Mouse (Mus musculus) T-cell, adult 2 months (primary cell): Measurements from ENCODE around the gene Fsd1.
"Not testable (repeated sequence)": the region's sequence is repeated elsewhere in the genome, so short reads cannot be mapped to it uniquely, and the experiment has no call there.

ENCODE experiments used
- DNase-seq: peaks from one replicate; pipeline ENCODE4 v3.0.0; 2022; ENCODE audit warnings: low spot score

The Fsd1 gene

DNA sequence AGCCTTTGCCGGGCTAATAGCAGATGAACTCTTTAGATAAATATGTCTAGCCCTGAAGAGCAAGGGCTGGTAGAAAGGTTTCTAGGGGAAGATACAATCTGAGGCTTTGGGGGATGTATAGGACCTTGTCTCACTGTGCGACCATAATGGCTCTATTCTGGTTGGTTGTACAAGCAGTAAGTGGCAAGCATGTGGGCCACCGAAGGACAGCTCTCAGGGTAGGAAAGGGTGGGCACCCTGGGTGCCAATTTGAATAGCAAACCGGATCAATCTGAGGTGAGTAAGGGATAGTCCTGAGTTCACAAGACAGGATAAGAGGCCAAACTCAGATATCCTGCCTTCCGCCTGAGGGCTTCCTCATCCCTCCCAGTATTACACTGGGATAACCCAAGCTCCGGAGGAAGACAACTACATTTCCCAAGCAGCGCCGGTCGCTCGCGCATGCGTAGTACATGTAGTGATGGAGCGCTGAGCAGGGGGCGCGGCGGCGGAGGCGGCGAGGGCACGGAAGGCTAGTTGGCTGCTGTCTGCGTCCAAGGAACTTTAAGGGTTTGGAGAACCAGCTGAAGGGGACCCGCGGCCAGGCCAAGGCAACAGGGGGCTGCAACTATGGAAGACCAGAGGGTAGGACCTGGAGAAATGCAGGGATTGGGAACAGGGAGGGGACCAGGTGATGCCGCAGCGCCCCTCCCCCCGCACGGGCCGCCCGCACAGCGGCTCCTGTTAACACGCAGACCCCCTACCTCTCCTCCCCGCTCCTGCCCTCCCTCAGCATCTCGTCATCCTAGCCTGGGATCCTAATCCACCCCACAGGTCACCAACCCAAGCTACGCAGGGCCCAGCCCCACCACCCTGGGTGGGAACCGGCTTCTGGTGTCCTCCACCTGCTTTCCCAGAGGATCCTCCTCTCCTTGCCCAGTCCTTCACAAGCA lies at the start of gene Fsd1:
Gene Fsd1 (plus strand): TSS at position 480 of the 932 bp plus-strand sequence.
- no peak for DNase-seq

DNA sequence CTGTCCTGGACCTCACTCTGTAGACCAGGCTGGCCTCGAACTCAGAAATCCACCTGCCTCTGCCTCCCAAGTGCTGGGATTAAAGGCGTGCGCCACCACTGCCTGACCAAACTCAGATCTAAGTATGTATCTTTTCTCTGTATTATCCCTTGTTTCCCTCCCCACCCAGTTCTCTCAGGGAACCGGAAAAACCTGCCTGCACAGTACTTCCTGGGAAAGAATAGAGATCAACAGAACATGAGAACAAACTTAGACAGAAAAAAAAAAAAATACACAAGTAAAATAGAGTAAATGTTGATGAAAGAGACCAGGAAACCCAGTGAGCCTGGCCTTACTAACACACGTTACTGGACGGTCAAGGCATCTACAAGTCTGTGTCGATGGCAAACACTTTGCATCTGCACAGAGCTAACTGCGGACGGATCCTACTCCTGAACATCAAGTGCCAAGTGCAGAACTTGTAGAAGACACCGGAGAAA lies 41.9 kb upstream of the Fsd1 start:
- not testable (repeated sequence) for DNase-seq

DNA sequence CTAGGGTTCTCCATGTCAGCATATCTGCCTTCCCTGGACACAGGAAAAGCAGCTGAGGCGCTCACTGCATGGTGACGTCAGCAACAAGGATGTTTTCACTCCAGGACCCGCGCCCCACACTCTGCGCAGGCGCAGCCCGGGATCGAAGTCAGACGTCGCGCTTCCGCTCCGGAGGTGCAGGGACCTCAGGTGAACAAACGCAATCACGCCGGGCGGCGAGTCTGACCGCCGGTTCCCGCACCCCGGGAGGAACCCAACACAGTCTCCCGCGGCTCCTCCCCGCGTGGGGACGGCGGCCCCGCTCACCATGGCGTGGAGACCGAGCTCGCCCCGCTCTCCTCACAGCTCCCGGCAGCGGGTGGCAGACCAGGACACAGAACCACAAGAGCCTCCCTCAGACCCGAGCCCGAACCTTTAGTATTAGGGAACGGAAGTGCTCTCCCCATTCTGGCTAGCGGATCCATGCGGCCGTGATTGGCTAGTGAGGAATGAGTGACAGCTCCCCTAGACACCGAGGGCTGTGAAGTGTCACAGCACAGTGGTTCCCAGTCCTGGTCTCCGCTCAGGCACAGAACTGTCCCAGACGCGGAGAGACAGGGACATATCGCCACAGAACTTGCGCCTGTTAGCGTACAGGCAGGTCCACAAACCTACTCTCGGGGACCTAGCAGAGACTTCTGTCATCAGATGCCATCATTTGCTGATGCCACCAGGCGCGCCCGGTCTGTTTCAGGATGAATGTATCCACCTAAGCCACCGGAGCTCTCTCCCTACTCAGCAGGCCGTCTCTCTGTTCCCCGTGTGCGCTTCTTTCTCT lies 41.2 kb upstream of the Fsd1 start:
- peak; percentile 88 for DNase-seq

DNA sequence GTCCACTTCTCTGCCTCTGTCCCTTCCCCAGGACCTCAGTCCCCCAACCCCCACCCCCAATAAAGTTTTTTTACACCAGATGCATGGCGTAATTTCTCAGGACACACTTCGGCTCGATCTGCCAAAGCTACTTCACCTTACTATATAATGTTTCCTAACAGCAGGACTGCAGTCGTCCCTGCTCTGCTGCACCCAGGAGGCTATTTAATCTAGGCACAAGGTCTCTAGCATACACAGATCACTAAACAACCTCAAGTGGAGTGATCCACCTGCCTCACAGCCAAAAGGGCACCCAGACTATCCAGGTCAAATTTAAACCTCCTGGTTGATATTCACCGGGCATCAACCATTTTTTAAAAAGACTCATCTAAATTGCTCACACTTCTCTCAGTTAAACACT lies 40.6 kb upstream of the Fsd1 start:
- no peak for DNase-seq

DNA sequence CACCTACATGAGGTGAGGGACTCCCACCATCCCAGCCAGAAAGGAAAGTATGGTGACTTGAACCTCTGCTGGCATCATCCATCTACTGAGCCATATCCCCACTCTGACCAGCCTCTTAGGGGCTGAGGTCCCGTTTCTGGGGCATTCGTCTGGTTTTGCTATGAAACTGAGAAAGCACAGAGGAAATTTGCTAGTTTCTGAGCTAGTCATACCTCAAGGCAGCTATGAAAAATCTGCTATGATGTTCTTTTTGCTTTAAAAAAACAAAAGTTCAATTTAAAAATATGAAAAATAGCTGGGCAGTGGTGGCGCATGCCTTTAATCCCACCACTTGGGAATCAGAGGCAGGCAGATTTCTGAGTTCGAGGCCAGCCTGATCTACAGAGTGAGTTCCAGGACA lies 37.7 kb upstream of the Fsd1 start:
- no peak for DNase-seq

DNA sequence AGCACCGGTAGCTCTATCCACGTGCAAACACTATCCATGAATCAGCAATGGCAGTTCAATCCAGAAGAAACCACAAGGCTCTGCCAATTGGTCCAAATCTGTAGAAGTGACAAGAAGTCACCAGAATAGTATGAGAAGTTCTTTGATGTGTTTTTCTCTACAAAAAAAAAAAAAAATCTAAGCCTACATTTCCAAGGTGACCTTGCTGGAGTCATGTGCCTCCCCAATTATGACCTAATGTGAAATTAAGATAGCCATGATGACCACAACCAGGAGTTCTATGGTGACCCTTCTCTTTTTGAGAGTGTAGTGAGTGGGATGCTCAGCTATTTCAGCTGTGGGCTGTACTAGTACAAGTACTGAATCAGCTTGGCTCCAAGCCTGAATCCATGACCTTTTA lies 36.9 kb upstream of the Fsd1 start, which contains the start of gene Zfp119b:
Gene Zfp119b (minus strand): TSS at position 101 of the 400 bp plus-strand sequence.
- DNase-seq, result no peak

DNA sequence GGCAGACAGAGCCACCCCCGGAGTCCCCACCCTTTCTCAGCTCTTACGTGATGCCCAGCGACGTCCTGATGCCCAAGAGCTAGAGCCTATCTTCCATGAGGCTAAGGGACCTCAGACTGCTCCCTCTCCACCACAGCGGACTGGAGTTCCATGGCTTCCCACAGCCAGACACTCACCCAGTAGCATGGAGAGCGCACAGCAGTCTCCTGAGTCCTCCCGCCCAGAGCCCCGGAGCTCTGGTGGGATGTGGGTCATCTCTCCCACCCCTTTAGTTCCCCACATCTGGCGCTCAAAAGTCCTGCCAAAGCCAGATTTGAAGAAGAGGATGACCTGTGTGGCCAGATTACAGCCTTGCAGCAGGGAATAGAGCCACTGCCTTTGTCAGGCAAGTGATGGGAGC lies 35.7 kb upstream of the Fsd1 start:
- DNase-seq, result no peak

DNA sequence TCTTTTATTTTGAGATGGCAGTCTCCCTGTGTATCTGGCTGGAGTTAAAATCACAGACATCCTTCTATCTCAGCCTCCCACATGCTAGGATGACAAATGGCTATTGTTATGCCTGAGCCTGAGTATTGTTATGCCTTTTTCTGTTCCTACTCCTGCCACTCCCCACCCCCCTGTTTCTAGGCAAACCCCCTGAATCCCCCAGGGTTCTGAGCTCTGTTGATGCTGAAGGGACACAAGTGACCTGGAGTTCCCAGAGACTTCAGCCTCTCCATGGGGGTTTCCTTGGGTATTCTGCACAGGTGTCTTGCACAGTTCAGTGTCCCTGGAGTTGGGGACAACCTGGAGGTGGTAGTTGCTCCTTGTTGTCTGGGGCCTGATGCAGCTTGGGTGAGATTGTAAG lies 34.3 kb upstream of the Fsd1 start:
- no peak for DNase-seq

DNA sequence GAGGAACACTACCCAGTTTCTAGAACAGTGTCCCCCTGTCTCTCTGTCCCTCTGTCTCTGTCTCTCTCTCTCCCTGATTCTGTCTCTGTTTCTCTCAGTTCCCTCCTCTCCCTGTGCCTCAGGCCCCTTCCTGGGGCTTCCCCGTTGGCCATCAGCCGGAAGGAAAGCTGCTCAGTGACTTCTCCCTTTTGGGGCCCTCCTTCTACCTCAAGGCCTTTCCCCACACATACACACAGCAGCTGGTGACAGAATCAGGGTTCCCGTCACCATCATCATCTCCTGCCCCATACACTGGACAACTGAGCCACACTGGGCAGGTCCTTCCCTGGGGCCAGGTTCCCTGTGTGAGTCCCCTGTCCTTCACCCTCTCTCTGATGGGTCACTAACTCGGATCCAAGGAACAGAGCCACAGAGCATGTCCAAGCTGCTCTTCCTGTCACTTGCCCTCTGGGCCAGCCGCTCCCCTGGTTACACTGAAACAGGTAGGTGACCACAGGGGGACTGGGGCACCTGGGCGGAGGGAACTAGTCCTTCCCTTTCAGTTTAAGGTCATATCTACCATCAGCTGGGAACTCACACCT lies 33.8 kb upstream of the Fsd1 start, which contains the start of gene Ebi3:
Gene Ebi3 (plus strand): TSS at position 194 of the 581 bp plus-strand sequence.
- no peak for DNase-seq

DNA sequence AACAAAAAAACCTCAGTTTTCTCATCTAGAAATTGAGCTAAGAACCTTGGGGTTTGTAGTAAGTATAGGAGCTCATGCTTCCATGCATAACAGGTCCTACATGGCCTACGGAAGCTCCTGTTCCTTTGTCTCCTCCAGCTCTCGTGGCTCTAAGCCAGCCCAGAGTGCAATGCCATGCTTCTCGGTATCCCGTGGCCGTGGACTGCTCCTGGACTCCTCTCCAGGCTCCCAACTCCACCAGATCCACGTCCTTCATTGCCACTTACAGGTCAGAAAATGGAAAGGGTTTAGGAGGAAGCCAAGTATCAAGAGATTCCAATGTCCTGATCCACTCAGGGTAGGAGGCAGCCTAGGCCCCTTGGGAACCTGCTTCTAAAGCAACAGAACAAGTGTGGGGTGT lies 32.6 kb upstream of the Fsd1 start:
- DNase-seq, result no peak

DNA sequence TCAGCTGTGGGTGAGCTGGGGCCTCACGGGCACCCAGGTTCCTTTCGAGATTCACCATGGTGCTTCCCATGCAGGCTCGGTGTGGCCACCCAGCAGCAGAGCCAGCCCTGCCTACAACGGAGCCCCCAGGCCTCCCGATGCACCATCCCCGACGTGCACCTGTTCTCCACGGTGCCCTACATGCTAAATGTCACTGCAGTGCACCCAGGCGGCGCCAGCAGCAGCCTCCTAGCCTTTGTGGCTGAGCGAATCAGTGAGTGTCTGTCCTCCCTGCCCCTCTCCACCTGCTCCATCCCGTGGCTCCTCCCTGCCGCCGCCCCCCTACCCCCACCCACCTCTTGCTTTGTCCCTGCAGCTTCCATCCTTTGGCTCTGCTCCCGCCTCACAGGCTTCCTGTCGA lies 32.1 kb upstream of the Fsd1 start:
- DNase-seq, result no peak

DNA sequence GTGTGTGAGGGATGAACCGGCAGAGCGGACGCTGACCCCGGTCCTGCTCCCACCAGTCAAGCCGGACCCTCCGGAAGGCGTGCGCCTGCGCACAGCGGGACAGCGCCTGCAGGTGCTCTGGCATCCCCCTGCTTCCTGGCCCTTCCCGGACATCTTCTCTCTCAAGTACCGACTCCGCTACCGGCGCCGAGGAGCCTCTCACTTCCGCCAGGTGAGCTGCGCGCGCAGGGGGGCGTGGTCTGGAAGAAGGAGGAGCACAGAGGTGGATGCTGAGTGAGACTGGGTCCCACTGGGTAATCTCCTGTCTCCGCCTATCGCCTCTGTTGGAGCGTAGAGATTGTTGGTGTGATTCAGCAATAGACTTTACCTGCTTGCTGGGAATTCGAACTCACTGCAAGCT lies 30.2 kb upstream of the Fsd1 start:
- DNase-seq, result peak; percentile 54

DNA sequence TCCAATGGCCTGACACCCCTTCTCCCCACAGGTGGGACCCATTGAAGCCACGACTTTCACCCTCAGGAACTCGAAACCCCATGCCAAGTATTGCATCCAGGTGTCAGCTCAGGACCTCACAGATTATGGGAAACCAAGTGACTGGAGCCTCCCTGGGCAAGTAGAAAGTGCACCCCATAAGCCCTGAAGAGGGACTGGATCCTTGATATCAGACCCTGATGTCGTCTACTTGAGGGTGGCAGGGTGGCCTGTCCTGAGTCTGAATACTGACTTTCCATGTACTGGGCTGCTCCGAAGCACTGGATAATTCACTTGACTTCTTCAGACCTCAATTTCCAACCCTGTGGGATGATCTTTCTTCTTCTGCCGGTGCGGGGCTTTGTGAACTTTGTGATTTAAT lies 29.7 kb upstream of the Fsd1 start:
- DNase-seq, result no peak

DNA sequence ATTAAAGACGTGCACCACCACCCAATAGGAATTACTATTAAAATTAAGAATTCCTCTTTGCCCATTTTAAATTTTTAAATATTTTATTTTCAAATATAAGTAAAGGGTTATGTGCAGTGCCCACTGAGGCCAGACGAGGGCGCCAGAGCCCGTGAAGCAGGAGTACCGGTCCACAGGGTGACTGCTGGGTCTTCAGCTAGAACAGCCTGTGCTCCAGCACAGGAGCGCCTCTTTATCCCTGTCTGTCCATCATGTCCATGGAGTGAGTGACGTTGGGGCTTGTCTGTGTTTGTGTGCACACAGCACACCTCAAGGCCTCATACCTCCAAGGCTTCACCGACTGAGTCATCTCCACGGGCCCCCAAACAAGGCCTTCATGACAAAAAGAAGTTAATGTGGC lies 29.1 kb upstream of the Fsd1 start:
- DNase-seq, result peak; percentile 62

DNA sequence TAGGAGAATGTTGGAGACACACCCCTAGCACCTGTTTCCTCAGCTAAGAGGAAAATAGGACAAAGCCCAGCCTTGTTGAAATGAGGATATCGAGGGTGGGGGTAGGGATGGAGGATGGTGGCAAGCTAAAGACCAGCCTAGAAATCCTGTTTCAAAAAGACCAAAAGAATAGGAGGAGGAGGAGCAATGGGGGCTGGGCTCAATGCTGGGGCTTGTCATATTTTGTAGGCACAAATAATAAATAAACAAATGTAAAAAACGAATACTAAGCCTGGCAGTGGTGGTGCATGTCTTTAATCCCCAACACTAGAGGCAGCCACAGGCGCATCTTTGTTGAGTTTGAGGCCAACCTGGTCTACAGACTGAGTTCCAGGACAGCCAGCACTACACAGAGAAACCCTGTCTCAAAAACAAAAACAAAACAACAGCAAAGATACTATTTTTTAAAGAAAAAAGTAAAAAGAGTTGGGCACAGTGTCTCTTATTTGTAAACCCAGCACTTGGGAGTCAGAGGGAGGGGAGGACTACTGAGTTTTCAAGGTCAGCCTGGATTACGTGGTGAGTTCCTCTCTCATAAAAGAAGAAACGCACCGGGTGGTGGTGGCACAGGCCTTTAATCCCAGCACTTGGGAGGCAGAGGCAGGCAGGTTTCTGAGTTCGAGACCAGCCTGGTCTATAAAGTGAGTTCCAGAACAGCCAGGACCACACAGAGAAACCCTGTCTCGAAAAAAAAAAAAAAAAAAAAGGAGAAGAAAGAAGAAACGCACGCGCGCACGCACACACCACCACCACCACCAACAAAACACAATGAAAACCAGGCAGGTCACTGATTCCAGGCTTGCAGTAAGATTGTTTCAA lies 28.4 kb upstream of the Fsd1 start:
- no peak for DNase-seq

DNA sequence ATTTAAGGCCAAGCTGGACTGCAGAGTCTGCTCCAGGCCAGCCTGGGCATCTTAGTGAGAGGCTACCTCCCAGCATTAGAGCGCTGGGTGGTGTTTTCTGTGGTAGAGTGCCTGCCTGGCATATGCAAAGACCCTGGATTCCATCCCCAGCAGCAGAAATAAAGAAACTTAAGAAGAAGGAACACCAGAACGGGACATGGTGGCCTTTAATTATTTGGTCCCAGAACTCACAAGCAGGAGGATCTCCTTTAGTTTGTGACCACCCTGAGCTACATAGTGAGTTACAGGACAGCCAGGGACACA lies 27.8 kb upstream of the Fsd1 start:
- DNase-seq, result no peak

DNA sequence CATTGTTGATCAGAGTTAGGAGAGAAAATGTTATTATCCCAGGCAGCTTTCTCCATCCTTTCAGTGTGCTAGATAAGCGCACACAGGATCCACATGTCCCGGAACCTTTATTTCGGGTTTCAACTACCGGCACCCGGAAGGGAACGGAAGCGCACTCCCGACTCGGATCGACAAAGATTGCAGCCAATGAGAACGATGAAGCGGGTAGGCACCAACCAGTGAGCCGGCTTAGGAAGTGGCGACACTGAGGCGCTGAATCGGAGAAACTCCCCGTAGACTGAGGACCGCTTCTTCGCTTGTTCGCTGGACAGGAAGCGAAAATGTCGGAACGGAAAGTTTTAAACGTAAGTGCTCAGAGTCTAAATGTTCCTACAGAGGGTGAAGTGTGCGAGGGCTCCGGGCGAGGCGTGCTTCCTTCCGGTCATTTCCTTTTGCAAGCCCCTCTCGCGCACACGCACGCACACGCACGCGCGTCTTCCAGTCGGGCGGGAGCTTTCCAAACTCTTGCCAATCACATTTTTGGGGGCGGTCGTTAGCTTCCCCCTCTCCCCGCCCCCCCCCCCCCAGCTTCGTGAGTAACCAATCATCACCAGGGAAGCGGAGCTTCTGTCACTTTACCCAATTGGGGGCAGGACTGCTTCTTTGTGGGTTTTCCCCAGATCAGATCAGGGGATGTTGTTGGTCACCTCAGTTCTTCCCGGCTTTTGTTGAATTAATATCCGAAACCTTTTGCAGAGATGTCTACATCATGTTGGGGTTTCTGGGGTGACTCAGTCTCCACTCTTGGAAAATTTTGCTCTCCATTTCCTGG lies 27.2 kb upstream of the Fsd1 start, which contains the start of gene Yju2:
Gene Yju2 (plus strand): TSS at position 182 of the 811 bp plus-strand sequence.
- DNase-seq, result peak; percentile 92

DNA sequence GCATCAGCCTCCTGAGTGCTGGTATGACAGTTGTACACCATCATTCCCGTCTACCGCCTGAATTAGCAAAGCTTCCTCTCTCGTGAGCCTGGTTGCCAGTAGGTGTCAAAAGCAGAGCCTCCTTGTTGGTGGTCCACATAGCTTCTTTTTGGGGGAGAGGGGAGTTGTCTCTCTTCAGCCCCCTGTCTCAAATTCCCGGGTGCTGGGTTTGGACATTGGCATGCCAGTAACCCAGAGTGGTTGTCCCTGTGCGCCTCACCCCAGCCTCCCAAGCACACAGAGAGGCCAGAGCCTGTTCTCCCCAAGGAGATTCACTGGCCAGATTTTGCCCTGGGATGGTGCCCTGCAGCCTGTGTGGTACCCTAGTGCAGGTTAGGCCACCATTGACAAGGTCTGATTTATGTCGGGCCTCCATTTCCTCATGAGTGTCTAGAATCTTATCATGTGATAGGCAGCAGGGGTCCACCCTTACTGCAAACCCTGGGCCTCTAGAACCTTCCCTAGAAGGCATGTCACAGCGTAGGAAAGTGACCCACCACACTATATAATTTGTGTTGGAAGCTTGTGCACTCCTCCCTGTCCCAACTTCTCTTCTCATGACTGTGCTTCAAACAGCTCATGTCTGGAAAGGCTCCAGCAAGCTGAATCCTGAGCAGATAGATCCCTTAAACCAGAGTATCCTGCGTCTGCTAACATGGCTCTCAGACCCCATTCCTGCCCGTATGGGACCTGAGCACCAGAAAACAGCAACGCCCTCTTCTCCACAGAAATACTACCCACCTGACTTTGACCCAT lies 26.2 kb upstream of the Fsd1 start:
- DNase-seq, result no peak

DNA sequence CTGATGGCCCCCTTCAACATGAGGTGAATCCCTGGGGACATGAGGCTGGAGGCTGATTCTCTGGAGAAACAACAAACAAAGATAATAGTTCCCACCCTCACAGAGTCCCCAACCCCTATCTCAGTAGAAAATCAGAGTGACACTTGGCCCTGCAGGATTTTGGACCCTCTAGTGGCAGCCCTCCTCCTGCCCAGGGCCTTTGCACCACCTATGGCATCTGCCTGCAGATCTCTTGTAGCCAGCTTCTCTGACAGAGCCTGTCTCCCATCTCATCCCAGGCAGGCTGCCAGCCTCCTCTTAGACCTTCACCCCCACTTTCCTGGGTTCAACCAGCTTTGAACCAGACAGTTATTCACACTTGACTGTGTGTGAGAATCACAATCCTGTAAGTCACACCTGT lies 25.5 kb upstream of the Fsd1 start:
- no peak for DNase-seq

DNA sequence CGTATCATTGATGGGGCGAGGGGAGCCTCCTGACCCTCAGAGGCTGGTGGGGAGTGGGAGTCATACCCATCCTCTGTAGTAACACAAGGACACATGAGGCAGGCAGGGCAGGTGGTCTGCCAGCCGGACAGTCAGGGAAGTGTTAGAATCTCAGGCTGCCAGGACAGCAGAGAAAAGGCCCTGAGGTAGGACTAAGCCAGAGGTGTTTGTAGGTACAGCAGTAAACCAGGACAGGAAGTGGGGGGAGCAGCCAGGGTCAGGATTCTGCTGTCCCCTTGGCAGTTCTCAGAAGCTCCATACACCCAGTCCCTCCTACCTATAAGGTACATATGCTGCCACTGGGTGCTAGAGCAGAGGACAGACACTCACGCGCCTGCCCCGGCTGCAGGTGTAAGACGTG lies 24.7 kb upstream of the Fsd1 start:
- DNase-seq, result no peak
